Mouse (Mus musculus) activated CD4-positive, CD25-positive, alpha-beta regulatory T cell, adult 4 months (primary cell): Measurements from ENCODE around the gene Adgre5. TPM values are rescaled to one million over a fixed set of nuclear protein-coding genes. Genes with fewer than 3 reads are reported as not detected.

Source experiments
- ATAC-seq: one replicate; pipeline ENCODE4 v1.8.0; 2017
- polyA plus RNA-seq, 2 experiments: library from polyadenylated mRNA; unstranded; fragments of 100-300 nt; shearing (Covaris generic); gene quantifications; one replicate each; pipeline ENCODE4 v1.2.1; 2017

Adgre5 gene
- 100 to 1,000 TPM; 167 to 170 TPM for polyA plus RNA-seq

GRCm38 (mm10) chr8:83740976-83741741, at the start of gene Adgre5:
Gene Adgre5 (minus strand): TSS chr8:83741326.
- ATAC-seq = no peak

- ATAC-seq = peak; percentile 61
Measured at GRCm38 (mm10) chr8:83789826-83790225, 48.7 kb upstream of the Adgre5 start.

- no peak for ATAC-seq
Measured at GRCm38 (mm10) chr8:83785046-83785445, 43.9 kb upstream of the Adgre5 start.

GRCm38 (mm10) chr8:83782832-83783558, 41.9 kb upstream of the Adgre5 start:
- peak; percentile 80 for ATAC-seq

- peak; percentile 9 for ATAC-seq
Measured at GRCm38 (mm10) chr8:83779610-83780009, 38.5 kb upstream of the Adgre5 start.

GRCm38 (mm10) chr8:83778051-83778450, 36.9 kb upstream of the Adgre5 start:
- no peak for ATAC-seq

GRCm38 (mm10) chr8:83776632-83777031, 35.5 kb upstream of the Adgre5 start:
- ATAC-seq = no peak

- no peak for ATAC-seq
Measured at GRCm38 (mm10) chr8:83774221-83774620, 33.1 kb upstream of the Adgre5 start.

GRCm38 (mm10) chr8:83773452-83773846, 32.3 kb upstream of the Adgre5 start:
- peak; percentile 60 for ATAC-seq

- ATAC-seq = peak; percentile 56
Measured at GRCm38 (mm10) chr8:83772701-83773451, 31.8 kb upstream of the Adgre5 start.

- ATAC-seq = peak; percentile 10
Measured at GRCm38 (mm10) chr8:83771791-83772190, 30.7 kb upstream of the Adgre5 start.

GRCm38 (mm10) chr8:83770669-83771068, 29.5 kb upstream of the Adgre5 start:
- ATAC-seq = peak; percentile 34

- no peak for ATAC-seq
Measured at GRCm38 (mm10) chr8:83769720-83770119, 28.6 kb upstream of the Adgre5 start.

GRCm38 (mm10) chr8:83768526-83768925, 27.4 kb upstream of the Adgre5 start:
- ATAC-seq = no peak

GRCm38 (mm10) chr8:83767442-83767841, 26.3 kb upstream of the Adgre5 start:
- ATAC-seq = no peak

GRCm38 (mm10) chr8:83765663-83766062, 24.5 kb upstream of the Adgre5 start:
- no peak for ATAC-seq

- no peak for ATAC-seq
Measured at GRCm38 (mm10) chr8:83764717-83765116, 23.6 kb upstream of the Adgre5 start.

GRCm38 (mm10) chr8:83764116-83764515, 23.0 kb upstream of the Adgre5 start:
- ATAC-seq = no peak

GRCm38 (mm10) chr8:83759231-83759759, 18.2 kb upstream of the Adgre5 start:
- no peak for ATAC-seq

GRCm38 (mm10) chr8:83758298-83758697, 17.2 kb upstream of the Adgre5 start:
- ATAC-seq = peak; percentile 88

- no peak for ATAC-seq
Measured at GRCm38 (mm10) chr8:83757084-83757607, 16.0 kb upstream of the Adgre5 start.

- no peak for ATAC-seq
Measured at GRCm38 (mm10) chr8:83756273-83756672, 15.1 kb upstream of the Adgre5 start.

- ATAC-seq = no peak
Measured at GRCm38 (mm10) chr8:83754149-83754548, 13.0 kb upstream of the Adgre5 start.
